Mouse (Mus musculus) small intestine, adult 2 months (tissue): ENCODE data around the gene Foxf1.

ENCODE experiments used
- CTCF ChIP-seq: fragments of 200-500 bp; IDR thresholded peaks from 2 replicates; pipeline ENCODE4 v1.5.1; 2012; ENCODE audit warnings: low read depth, mild to moderate bottlenecking, control low read depth, inconsistent platforms, low read length, moderate library complexity, mixed read lengths; ENCODE audit not compliant: insufficient replicate concordance, insufficient read length; ENCODE audit errors: extremely low read depth
- POLR2A ChIP-seq: fragments of 200-500 bp; IDR thresholded peaks from 2 replicates; pipeline ENCODE4 v1.6.1; 2012; ENCODE audit warnings: low read depth, mild to moderate bottlenecking, control low read depth, inconsistent platforms, low read length, moderate library complexity

- no peak for TF ChIP-seq CTCF
- TF ChIP-seq POLR2A = no peak
These were observed 44.5 kb downstream of the Foxf1 start for GRCm38 (mm10) chr8:121128531-121129264.
